Mouse (Mus musculus) ES-CJ7 (cell line): ENCODE measurements around the gene Gpr62.

Source experiments
- DNase-seq: peaks from one replicate; pipeline ENCODE4 v3.0.0; 2011; ENCODE audit warnings: low read depth, low spot score

Gpr62 gene

DNA sequence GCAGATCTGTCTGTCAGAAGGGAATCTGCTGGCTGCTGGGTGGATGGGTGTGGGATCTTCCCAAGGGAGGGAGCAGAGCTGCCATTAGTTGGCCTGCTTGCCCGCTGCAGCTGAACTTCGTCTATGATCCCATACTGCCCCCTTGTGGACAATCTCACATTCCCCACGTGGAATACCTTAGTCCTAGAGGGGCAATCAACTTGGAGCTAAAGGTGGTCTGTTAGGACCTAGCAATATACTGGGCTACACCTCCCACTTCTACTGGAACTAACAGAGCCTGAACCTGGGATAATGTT lies 43.9 kb downstream of the Gpr62 start:
- DNase-seq = peak; percentile 93

DNA sequence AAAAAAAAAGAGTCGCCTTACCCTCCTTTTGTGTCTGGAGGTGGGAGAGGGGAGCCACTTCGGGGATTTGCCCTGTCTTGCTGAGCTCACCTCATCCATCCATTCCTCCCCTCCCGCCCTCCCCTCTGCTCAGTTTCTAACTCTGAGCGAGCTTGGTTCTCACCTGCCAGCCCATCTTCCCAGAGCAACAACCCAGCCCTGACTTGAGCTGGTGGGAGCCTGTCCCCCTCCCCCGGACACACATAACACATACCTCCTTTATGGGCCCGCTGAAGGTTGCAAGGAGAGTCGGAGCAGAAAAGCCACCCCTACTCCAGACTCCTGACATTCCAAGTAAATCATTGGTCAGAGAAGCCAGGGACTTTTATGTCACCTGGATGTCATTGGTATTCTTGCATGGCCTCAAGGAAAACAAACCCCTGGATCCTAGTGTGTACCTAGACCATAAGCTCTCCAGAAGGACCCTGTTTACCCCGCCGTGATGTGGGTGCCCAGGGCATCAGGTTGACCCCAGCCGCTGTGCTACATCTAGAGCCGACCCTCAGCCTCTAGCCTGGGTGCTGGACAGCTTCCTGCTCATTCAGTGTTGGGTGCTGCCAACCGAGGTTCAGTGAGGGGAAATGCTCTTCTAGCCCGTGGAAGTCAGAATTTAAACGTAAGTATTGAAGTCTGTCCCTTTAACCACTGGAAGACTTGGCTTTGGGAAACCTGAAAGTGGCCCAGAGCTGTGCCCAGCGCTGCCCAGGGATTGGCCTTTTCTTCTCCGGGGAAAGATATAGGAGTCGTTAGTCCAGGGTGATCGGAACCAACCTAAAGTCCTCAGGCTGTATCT lies 44.5 kb downstream of the Gpr62 start:
- DNase-seq = no peak

DNA sequence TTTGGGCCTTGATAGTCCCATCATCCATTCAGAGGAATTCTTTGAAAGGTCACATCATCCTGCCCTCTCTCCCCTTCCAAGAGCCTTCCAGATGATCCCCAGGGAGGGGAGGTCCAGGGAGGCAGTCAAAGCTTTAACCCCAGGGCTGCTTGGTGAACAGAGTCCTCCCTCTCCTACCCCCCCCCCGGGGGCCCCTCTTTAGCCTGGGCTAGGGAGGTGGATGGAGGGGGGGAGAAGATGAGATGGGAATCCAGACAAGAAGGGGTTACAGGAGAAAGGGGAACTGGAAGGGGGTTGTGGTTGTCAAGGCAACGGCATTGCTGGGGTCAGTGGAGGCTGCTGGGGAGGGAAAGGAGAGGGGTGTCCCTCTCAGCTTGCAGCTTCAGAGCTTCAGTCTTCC lies 45.1 kb downstream of the Gpr62 start:
- DNase-seq = no peak

DNA sequence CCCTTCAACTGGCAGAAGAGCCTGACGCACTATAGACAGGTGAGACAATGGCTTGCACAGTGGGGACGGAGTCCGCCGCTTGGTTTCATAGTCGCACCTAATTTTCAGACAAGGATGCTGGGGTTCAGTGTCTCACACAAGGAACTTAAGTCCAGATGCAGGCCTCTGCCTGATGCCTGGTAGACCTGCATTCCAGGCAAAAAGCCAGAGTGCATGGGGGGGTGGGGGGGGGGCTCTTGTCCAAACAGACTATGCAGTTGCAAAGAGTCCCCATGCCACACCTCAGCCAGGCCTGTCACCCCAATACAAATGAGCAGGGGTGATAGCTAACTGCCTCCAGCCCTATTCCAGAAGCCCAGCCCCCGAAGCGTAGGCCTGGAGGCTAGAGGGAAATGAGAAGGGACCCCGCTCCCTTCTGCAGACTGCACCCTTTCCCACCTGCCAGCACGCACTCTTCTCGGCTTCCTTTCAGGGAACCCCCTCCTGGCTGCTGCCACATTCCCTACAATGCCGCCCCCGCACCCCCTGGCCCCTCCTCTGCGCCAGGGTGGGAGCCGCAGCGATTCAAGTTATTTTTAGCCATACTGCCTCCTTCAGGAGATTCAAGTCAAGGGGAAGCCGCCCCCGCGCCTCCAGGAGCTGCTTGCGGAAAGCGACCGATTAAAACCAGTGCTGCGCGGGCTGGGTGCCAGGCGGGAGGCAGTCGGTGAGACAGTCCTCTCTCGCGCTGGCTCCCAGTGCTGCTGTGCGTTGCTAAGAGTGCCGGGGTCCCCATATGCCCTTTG lies 47.7 kb downstream of the Gpr62 start:
- DNase-seq = peak; percentile 52

DNA sequence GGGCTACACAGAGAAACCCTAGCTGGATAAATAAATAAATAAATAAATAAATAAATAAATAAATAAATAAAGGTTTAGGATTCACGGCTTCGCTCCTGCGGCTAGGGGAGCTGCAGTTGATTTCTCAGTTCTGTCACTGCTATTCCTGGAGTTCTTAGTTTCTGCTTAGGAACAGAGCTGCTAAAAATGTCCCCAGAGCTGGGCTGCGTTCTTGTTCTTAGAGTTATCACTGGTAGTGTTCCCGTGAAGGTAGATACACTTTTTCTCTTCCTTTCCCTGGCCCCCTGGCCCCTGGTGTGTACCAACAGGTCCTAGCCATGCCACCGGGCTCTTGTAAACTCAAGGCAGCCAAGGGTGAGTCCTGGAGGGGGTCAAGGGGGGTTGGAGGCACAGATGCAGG lies 48.9 kb downstream of the Gpr62 start:
- DNase-seq = no peak
